In the genomic region with DNA sequence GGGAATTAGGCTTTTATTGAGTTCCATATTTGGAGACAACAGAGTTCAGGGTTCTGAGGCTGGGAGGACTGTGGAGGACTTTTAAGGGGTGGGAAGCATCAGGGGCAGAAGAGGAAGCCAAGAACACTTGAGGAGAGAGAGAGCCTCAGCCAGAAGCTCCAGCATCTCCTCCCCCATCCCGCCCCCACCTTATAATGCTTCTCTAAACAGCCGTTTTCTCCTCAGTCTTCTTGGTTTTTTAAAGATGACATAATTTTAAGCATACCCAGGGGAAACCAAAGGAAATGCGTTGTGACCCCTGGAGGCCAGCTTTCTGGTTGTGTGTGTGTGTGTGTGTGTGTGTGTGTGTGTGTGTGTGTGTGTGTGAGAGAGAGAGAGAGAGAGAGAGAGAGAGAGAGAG, we compare ENCODE assay signal across 20 mouse cellular contexts. TPM values are rescaled to one million over a fixed set of nuclear protein-coding genes. Genes with fewer than 3 reads are reported as not detected.
DNase-seq lines count a peak whose midpoint lies in the region; ATAC-seq and TF ChIP-seq lines count a peak whose summit lies in the region.
"Had no signal": no experiment of that assay in that cellular context is flagged by ENCODE, and none has a peak within 500 bp of the region (broad histone marks: within the 10 kb centered on the region; RNA-seq: fewer than 3 reads in every experiment).

No protein-coding gene starts in this region.

- H3K9ac ChIP-seq in heart, adult 2 months (ENCODE audit: low read depth, low read length), result no peak overlapping the region
- peak overlapping the region; percentile 37; the same call in 1 of the 2 replicates for H3K9ac ChIP-seq in limb, embryonic 12.5 days (replicated peaks)
- no peak overlapping the region; the same call in 1 of the 2 replicates for H3K9ac ChIP-seq in stomach, embryonic 16.5 days (ENCODE audit: low read length)
- H3K9ac ChIP-seq: hindbrain, embryonic 12.5 days; liver, postnatal 0 days; neural tube, embryonic 12.5 days had no signal

- no peaks in the 10 kb centered on the region for H3K27me3 ChIP-seq in heart, adult 2 months (ENCODE audit: control insufficient read depth, insufficient read depth, low read length)
- H3K27me3 ChIP-seq in limb, embryonic 12.5 days, result peaks cover 33% of the 10 kb centered on the region
- H3K27me3 ChIP-seq in limb, embryonic 10.5 days (ENCODE audit: low read depth, poor library complexity, severe bottlenecking), result peaks cover 46% of the 10 kb centered on the region
- no peaks in the 10 kb centered on the region for H3K27me3 ChIP-seq in stomach, embryonic 16.5 days (ENCODE audit: control insufficient read depth, insufficient read depth, low read length)

- H3K4me1 ChIP-seq in heart, adult 2 months (ENCODE audit: control insufficient read depth, insufficient read depth, low read length), result peaks cover 5% of the 10 kb centered on the region
- H3K4me1 ChIP-seq in limb, embryonic 12.5 days (replicated peaks), result peaks cover 8% of the 10 kb centered on the region
- H3K4me1 ChIP-seq in limb, embryonic 10.5 days, result peaks cover 16% of the 10 kb centered on the region
- peaks cover 24% of the 10 kb centered on the region for H3K4me1 ChIP-seq in stomach, embryonic 16.5 days (ENCODE audit: control insufficient read depth, insufficient read depth, low read length)

- 13% methylated on average over 3 of the region's 3 CpGs for WGBS in heart, adult 2 months
- WGBS in limb, embryonic 12.5 days, result 35% methylated on average over 3 of the region's 3 CpGs
- WGBS in limb, embryonic 10.5 days, result 41% methylated on average over 3 of the region's 3 CpGs
- WGBS in stomach, embryonic 16.5 days, result 23% methylated on average over 3 of the region's 3 CpGs

- DNase-seq in heart, adult 2 months, result peak in 1 of 2 experiments; percentile 25
- no peak for DNase-seq in heart, postnatal 25 days (ENCODE audit: low spot score)
- no peak for DNase-seq in limb, embryonic 10.5 days (ENCODE audit: low spot score)
- peak; percentile 43 for DNase-seq in heart, postnatal 4 days
- no peak for DNase-seq in left cerebral cortex, postnatal 10 days (ENCODE audit: extremely low spot score in 1 of 2, low spot score in 2 of 2)
- DNase-seq in thymus, postnatal 14 days, result no peak
- DNase-seq: cerebellum, adult 8-10 months; gastrocnemius, postnatal 10 days; layer of hippocampus, adult 9-11 months; liver, postnatal 0 days; lung, postnatal 4 days; midbrain, embryonic 14.5 days; thymus, postnatal 25 days had no signal

- no peak for TF ChIP-seq CTCF in heart, adult 2 months (IDR thresholded peaks at IDR 0.05)

- H3K79me2 ChIP-seq in heart, adult 2 months (replicated peaks; ENCODE audit: control insufficient read depth, insufficient read depth, low read length), result no peaks in the 10 kb centered on the region

- TF ChIP-seq EP300 in heart, adult 2 months (IDR thresholded peaks at IDR 0.05; ENCODE audit: insufficient read depth, low read depth, low read length), result no peak

- no peak for TF ChIP-seq POLR2A in heart, adult 2 months (IDR thresholded peaks at IDR 0.05; ENCODE audit: insufficient read depth, low read depth, low read length)

- H3K4me3 ChIP-seq in heart, adult 2 months, result no peak overlapping the region
- H3K4me3 ChIP-seq in limb, embryonic 12.5 days (replicated peaks), result no peak overlapping the region
- H3K4me3 ChIP-seq in limb, embryonic 10.5 days, result no peak overlapping the region
- no peak overlapping the region for H3K4me3 ChIP-seq in stomach, embryonic 16.5 days (replicated peaks; ENCODE audit: low read length)
- H3K4me3 ChIP-seq: hindbrain, embryonic 12.5 days; neural tube, embryonic 12.5 days had no signal

- no peak overlapping the region for H3K4me2 ChIP-seq in limb, embryonic 12.5 days
- H3K4me2 ChIP-seq in stomach, embryonic 16.5 days (ENCODE audit: low read depth, low read length), result no peak overlapping the region
- H3K4me2 ChIP-seq: hindbrain, embryonic 12.5 days; neural tube, embryonic 12.5 days had no signal

- no peak for ATAC-seq in limb, embryonic 12.5 days (ENCODE audit: insufficient number of reproducible peaks, insufficient read depth, low FRiP score, low TSS enrichment, low read depth)
- no peak; the same call in 1 of the 2 replicates for ATAC-seq in stomach, embryonic 16.5 days (ENCODE audit: insufficient read depth, low FRiP score)
- ATAC-seq: activated CD4-positive, CD25-positive, alpha-beta regulatory T cell, adult 4 months; forebrain, embryonic 14.5 days; liver, postnatal 0 days had no signal

- intact Hi-C loops in heart, adult 2 months (cut with DNase I), result no loop called here
- intact Hi-C loops in heart, postnatal 25 days (cut with DNase I), result no loop called here
- intact Hi-C loops in left cerebral cortex, postnatal 10 days (cut with DNase I), result no loop called here

- H3K9me3 ChIP-seq in limb, embryonic 12.5 days, result no peaks in the 10 kb centered on the region
- no peaks in the 10 kb centered on the region for H3K9me3 ChIP-seq in limb, embryonic 10.5 days (replicated peaks)
- no peaks in the 10 kb centered on the region for H3K9me3 ChIP-seq in stomach, embryonic 16.5 days (replicated peaks; ENCODE audit: control insufficient read depth, low read length)
- H3K9me3 ChIP-seq: hindbrain, embryonic 12.5 days; neural tube, embryonic 12.5 days had no signal

- H3K36me3 ChIP-seq in heart, adult 2 months (ENCODE audit: control insufficient read depth, insufficient read depth, low read length), result no peaks in the 10 kb centered on the region; the same call in 1 of the 2 replicates
- H3K36me3 ChIP-seq in limb, embryonic 12.5 days, result no peaks in the 10 kb centered on the region
- no peaks in the 10 kb centered on the region for H3K36me3 ChIP-seq in limb, embryonic 10.5 days
- no peaks in the 10 kb centered on the region for H3K36me3 ChIP-seq in stomach, embryonic 16.5 days (ENCODE audit: control insufficient read depth, insufficient read depth, low read length)
- H3K36me3 ChIP-seq: hindbrain, embryonic 12.5 days; neural tube, embryonic 12.5 days had no signal

- H3K27ac ChIP-seq in heart, adult 2 months, result peak overlapping the region; percentile 45
- no peak overlapping the region for H3K27ac ChIP-seq in limb, embryonic 12.5 days
- H3K27ac ChIP-seq in limb, embryonic 10.5 days, result no peak overlapping the region
- H3K27ac ChIP-seq in stomach, embryonic 16.5 days (ENCODE audit: low read length), result peak overlapping the region; percentile 99
- H3K27ac ChIP-seq: hindbrain, embryonic 12.5 days; neural tube, embryonic 12.5 days had no signal

RNA-seq across cellular contexts. Expression of gene Hspa1b, which starts 3.1 kb away (rescaled TPM):
- 10 to 100 TPM in 1 of 2 experiments, 1 to 10 TPM in 1; 2.9 to 11.2 TPM for total RNA-seq in heart, adult 2 months (2021)
- 2.0 and 6.3 TPM in 2 replicates for polyA plus RNA-seq in heart, adult 2 months (2012; rRNA removed)
- total RNA-seq in heart, postnatal 25 days (2021), result 1 to 10 TPM; 1.9 to 6.9 TPM
- polyA plus RNA-seq in limb, embryonic 12.5 days (2016; fragmentation: Nextera tagmentation; extraction: Ambion mirVana), result 0.19 TPM in 1 of 2 replicates, not detected in the other
- 0.08 and 0.14 TPM in 2 replicates for polyA plus RNA-seq in limb, embryonic 10.5 days (2016; fragmentation: Nextera tagmentation; extraction: Ambion mirVana)
- 1 to 10 TPM; 4.8 to 5.2 TPM for total RNA-seq in heart, postnatal 4 days (2021)
- 0.94 and 1.4 TPM in 2 replicates for polyA plus RNA-seq in stomach, embryonic 16.5 days (2015; fragmentation: Nextera tagmentation; extraction: Ambion mirVana)
- 1 to 10 TPM; 1.2 to 2.0 TPM for total RNA-seq in left cerebral cortex, postnatal 10 days (2021)
- polyA plus RNA-seq: forebrain, embryonic 14.5 days; neural tube, embryonic 12.5 days had no signal

RNA-seq across cellular contexts. Expression of gene Gm20481, which starts 7.6 kb away (rescaled TPM):
- not detected for total RNA-seq in heart, adult 2 months (2021)
- polyA plus RNA-seq in heart, adult 2 months (2012; rRNA removed), result not detected in 2 replicates
- not detected for total RNA-seq in heart, postnatal 25 days (2021)
- not detected in 2 replicates for polyA plus RNA-seq in limb, embryonic 12.5 days (2016; fragmentation: Nextera tagmentation; extraction: Ambion mirVana)
- not detected in 2 replicates for polyA plus RNA-seq in limb, embryonic 10.5 days (2016; fragmentation: Nextera tagmentation; extraction: Ambion mirVana)
- not detected for total RNA-seq in heart, postnatal 4 days (2021)
- 0.27 TPM in 1 of 2 replicates, not detected in the other for polyA plus RNA-seq in stomach, embryonic 16.5 days (2015; fragmentation: Nextera tagmentation; extraction: Ambion mirVana)
- not detected for total RNA-seq in left cerebral cortex, postnatal 10 days (2021)
- total RNA-seq: gastrocnemius, postnatal 10 days had no signal
- polyA plus RNA-seq: activated CD4-positive, CD25-positive, alpha-beta regulatory T cell, adult 4 months; embryonic facial prominence, embryonic 11.5 days; forebrain, embryonic 14.5 days; neural tube, embryonic 12.5 days had no signal

RNA-seq across cellular contexts. Expression of gene Hspa1a, which starts 9.8 kb away (rescaled TPM):
- 1 to 10 TPM; 3.3 to 9.8 TPM for total RNA-seq in heart, adult 2 months (2021)
- polyA plus RNA-seq in heart, adult 2 months (2012; rRNA removed), result 3.0 and 5.9 TPM in 2 replicates
- total RNA-seq in heart, postnatal 25 days (2021), result 1 to 10 TPM; 2.9 to 7.7 TPM
- polyA plus RNA-seq in limb, embryonic 12.5 days (2016; fragmentation: Nextera tagmentation; extraction: Ambion mirVana), result 1.9 and 2.0 TPM in 2 replicates
- 1.1 and 1.4 TPM in 2 replicates for polyA plus RNA-seq in limb, embryonic 10.5 days (2016; fragmentation: Nextera tagmentation; extraction: Ambion mirVana)
- total RNA-seq in heart, postnatal 4 days (2021), result 1 to 10 TPM; 2.6 to 2.9 TPM
- 13.7 and 16.3 TPM in 2 replicates for polyA plus RNA-seq in stomach, embryonic 16.5 days (2015; fragmentation: Nextera tagmentation; extraction: Ambion mirVana)
- total RNA-seq in left cerebral cortex, postnatal 10 days (2021), result 1 to 10 TPM; 3.0 to 5.4 TPM

RNA-seq across cellular contexts. Expression of gene Hspa1l, which starts 10.4 kb away (rescaled TPM):
- 10 to 100 TPM in 1 of 2 experiments, 1 to 10 TPM in 1; 8.3 to 10.9 TPM for total RNA-seq in heart, adult 2 months (2021)
- 3.6 and 6.6 TPM in 2 replicates for polyA plus RNA-seq in heart, adult 2 months (2012; rRNA removed)
- 1 to 10 TPM; 6.9 to 8.1 TPM for total RNA-seq in heart, postnatal 25 days (2021)
- 1.0 and 1.1 TPM in 2 replicates for polyA plus RNA-seq in limb, embryonic 12.5 days (2016; fragmentation: Nextera tagmentation; extraction: Ambion mirVana)
- polyA plus RNA-seq in limb, embryonic 10.5 days (2016; fragmentation: Nextera tagmentation; extraction: Ambion mirVana), result 0.58 and 0.85 TPM in 2 replicates
- 1 to 10 TPM; 5.3 to 6.6 TPM for total RNA-seq in heart, postnatal 4 days (2021)
- 0.96 and 1.4 TPM in 2 replicates for polyA plus RNA-seq in stomach, embryonic 16.5 days (2015; fragmentation: Nextera tagmentation; extraction: Ambion mirVana)
- total RNA-seq in left cerebral cortex, postnatal 10 days (2021), result under 1 TPM in 1 of 2 experiments, not detected in 1; 0.20 TPM

RNA-seq across cellular contexts. Expression of gene Lsm2, which starts 19.5 kb away (rescaled TPM):
- 10 to 100 TPM; 17.3 to 21.3 TPM for total RNA-seq in heart, adult 2 months (2021)
- 50.7 and 58.0 TPM in 2 replicates for polyA plus RNA-seq in heart, adult 2 months (2012; rRNA removed)
- total RNA-seq in heart, postnatal 25 days (2021), result 10 to 100 TPM; 19.0 to 19.1 TPM
- 222 and 234 TPM in 2 replicates for polyA plus RNA-seq in limb, embryonic 12.5 days (2016; fragmentation: Nextera tagmentation; extraction: Ambion mirVana)
- polyA plus RNA-seq in limb, embryonic 10.5 days (2016; fragmentation: Nextera tagmentation; extraction: Ambion mirVana), result 320 and 365 TPM in 2 replicates
- total RNA-seq in heart, postnatal 4 days (2021), result 10 to 100 TPM; 52.2 to 55.0 TPM
- polyA plus RNA-seq in stomach, embryonic 16.5 days (2015; fragmentation: Nextera tagmentation; extraction: Ambion mirVana), result 145 and 146 TPM in 2 replicates
- 10 to 100 TPM; 25.4 to 27.2 TPM for total RNA-seq in left cerebral cortex, postnatal 10 days (2021)

Comparison
In these comparisons a context has a peak if more than half of its experiments do, and no peak if none do; other contexts are left out.
1. H3K27ac ChIP-seq: peak in heart, adult 2 months (single experiment) and stomach, embryonic 16.5 days (single experiment); none in limb, embryonic 12.5 days (single experiment) and limb, embryonic 10.5 days (single experiment).